ENCODE assay signal across 18 mouse cellular contexts in genomic region chr6:137144526-137144840, GRCm38 (mm10). TPM values are rescaled to one million over a fixed set of nuclear protein-coding genes. Genes with fewer than 3 reads are reported as not detected.
DNase-seq lines count a peak whose midpoint lies in the region; ATAC-seq lines count a peak whose summit lies in the region.
"Had no signal": no experiment of that assay in that cellular context is flagged by ENCODE, and none has a peak within 500 bp of the region (broad histone marks: within the 10 kb centered on the region; RNA-seq: fewer than 3 reads in every experiment).

No protein-coding gene starts in this region.

- WGBS in heart, embryonic 15.5 days, result 61% methylated on average over 10 of the region's 10 CpGs
- WGBS in liver, embryonic 12.5 days (ENCODE audit: insufficient replicate concordance), result 55% methylated on average over 10 of the region's 10 CpGs
- 64% methylated on average over 10 of the region's 10 CpGs for WGBS in intestine, embryonic 16.5 days

- H3K4me2 ChIP-seq in heart, embryonic 15.5 days, result no peak overlapping the region
- no peak overlapping the region for H3K4me2 ChIP-seq in liver, embryonic 12.5 days
- no peak overlapping the region for H3K4me2 ChIP-seq in intestine, embryonic 16.5 days (ENCODE audit: low read depth, low read length)
- H3K4me2 ChIP-seq: hindbrain, embryonic 13.5 days; neural tube, embryonic 13.5 days had no signal

- H3K9ac ChIP-seq in heart, embryonic 15.5 days, result no peak overlapping the region
- no peak overlapping the region for H3K9ac ChIP-seq in liver, embryonic 12.5 days
- no peak overlapping the region for H3K9ac ChIP-seq in intestine, embryonic 16.5 days (ENCODE audit: low read depth, low read length)
- H3K9ac ChIP-seq: forebrain, postnatal 0 days; hindbrain, embryonic 13.5 days; neural tube, embryonic 13.5 days had no signal

- H3K27ac ChIP-seq in heart, embryonic 15.5 days, result peak overlapping the region; percentile 42
- H3K27ac ChIP-seq in liver, embryonic 12.5 days, result peak overlapping the region; percentile 51; the same call in 1 of the 2 replicates
- peak overlapping the region; percentile 10 for H3K27ac ChIP-seq in intestine, embryonic 16.5 days (ENCODE audit: low read length)
- H3K27ac ChIP-seq: hindbrain, embryonic 13.5 days; neural tube, embryonic 13.5 days had no signal

- H3K27me3 ChIP-seq in heart, embryonic 15.5 days, result no peaks in the 10 kb centered on the region
- no peaks in the 10 kb centered on the region for H3K27me3 ChIP-seq in liver, embryonic 12.5 days (replicated peaks)
- H3K27me3 ChIP-seq in intestine, embryonic 16.5 days (replicated peaks; ENCODE audit: control insufficient read depth, insufficient read depth, low read length), result no peaks in the 10 kb centered on the region
- H3K27me3 ChIP-seq: hindbrain, embryonic 13.5 days had no signal

- no peak for DNase-seq in heart, adult 8-10 months (ENCODE audit: low spot score)
- no peak for DNase-seq in liver
- no peak for DNase-seq in right cerebral cortex, adult 18-20 months
- DNase-seq in thymus, adult 18-20 months, result no peak
- DNase-seq: cerebellum, postnatal 14 days; forebrain, postnatal 0 days; thymus, postnatal 14 days had no signal

- H3K36me3 ChIP-seq in heart, embryonic 15.5 days, result no peaks in the 10 kb centered on the region
- no peaks in the 10 kb centered on the region for H3K36me3 ChIP-seq in liver, embryonic 12.5 days
- no peaks in the 10 kb centered on the region for H3K36me3 ChIP-seq in intestine, embryonic 16.5 days (ENCODE audit: control insufficient read depth, insufficient read depth, low read length)
- H3K36me3 ChIP-seq: embryonic facial prominence, embryonic 10.5 days; hindbrain, embryonic 13.5 days; limb, embryonic 10.5 days; neural tube, embryonic 13.5 days had no signal

- no peaks in the 10 kb centered on the region for H3K9me3 ChIP-seq in heart, embryonic 15.5 days (replicated peaks)
- no peaks in the 10 kb centered on the region for H3K9me3 ChIP-seq in liver, embryonic 12.5 days (replicated peaks)
- no peaks in the 10 kb centered on the region for H3K9me3 ChIP-seq in intestine, embryonic 16.5 days (ENCODE audit: control insufficient read depth, low read length)
- H3K9me3 ChIP-seq: hindbrain, embryonic 13.5 days; limb, embryonic 10.5 days; neural tube, embryonic 13.5 days had no signal

- H3K4me3 ChIP-seq in heart, embryonic 15.5 days, result no peak overlapping the region
- H3K4me3 ChIP-seq in liver, embryonic 12.5 days, result no peak overlapping the region
- H3K4me3 ChIP-seq in intestine, embryonic 16.5 days (ENCODE audit: low read length), result no peak overlapping the region
- H3K4me3 ChIP-seq: embryonic facial prominence, embryonic 10.5 days; hindbrain, embryonic 13.5 days; limb, embryonic 10.5 days; neural tube, embryonic 13.5 days had no signal

- ATAC-seq in heart, embryonic 15.5 days (replicated peaks; ENCODE audit: insufficient number of reproducible peaks, insufficient read depth, low FRiP score, low read depth), result no peak
- ATAC-seq in liver, embryonic 12.5 days, result no peak
- ATAC-seq in intestine, embryonic 16.5 days, result peak; percentile 9
- ATAC-seq in megakaryocyte progenitor cell, adult 5-6 weeks (replicated peaks; ENCODE audit: poor library complexity), result peak; percentile 40
- ATAC-seq: forebrain, postnatal 0 days; midbrain, embryonic 16.5 days had no signal

- peaks cover 30% of the 10 kb centered on the region for H3K4me1 ChIP-seq in heart, embryonic 15.5 days (replicated peaks)
- peaks cover 13% of the 10 kb centered on the region; the same call in 1 of the 2 replicates for H3K4me1 ChIP-seq in liver, embryonic 12.5 days
- H3K4me1 ChIP-seq in intestine, embryonic 16.5 days (ENCODE audit: control insufficient read depth, insufficient read depth, low read length), result peaks cover 30% of the 10 kb centered on the region

RNA-seq across cellular contexts. Expression of gene Rerg, which starts 25.8 kb away (rescaled TPM):
- polyA plus RNA-seq in heart, embryonic 15.5 days (2015; fragmentation: Nextera tagmentation; extraction: Ambion mirVana), result 5.5 and 6.2 TPM in 2 replicates
- total RNA-seq in heart, adult 8-10 months (2022), result 1 to 10 TPM; 2.4 to 3.0 (median 2.7) TPM
- polyA plus RNA-seq in liver, embryonic 12.5 days (2016; fragmentation: Nextera tagmentation; extraction: Ambion mirVana), result 2.8 and 3.0 TPM in 2 replicates
- polyA plus RNA-seq in intestine, embryonic 16.5 days (2015; fragmentation: Nextera tagmentation; extraction: Ambion mirVana), result 18.2 TPM in 2 replicates
- 0.22 TPM in 1 of 2 replicates, not detected in the other for total RNA-seq in megakaryocyte progenitor cell, adult 5-6 weeks (2015)
- total RNA-seq in megakaryocyte progenitor cell, adult 5-6 weeks (2017), result not detected in 2 replicates
- total RNA-seq: megakaryocyte, adult 5-6 weeks; MEL had no signal

Comparison
In these comparisons a context has a peak if more than half of its experiments do, and no peak if none do; other contexts are left out.
1. ATAC-seq: peak in intestine, embryonic 16.5 days (single experiment) and megakaryocyte progenitor cell, adult 5-6 weeks (single experiment); none in heart, embryonic 15.5 days (single experiment) and liver, embryonic 12.5 days (single experiment).
2. Peak in every context shown above with its lines, with median percentiles within 50 percentile points of each other: H3K27ac ChIP-seq.